Mouse (Mus musculus): ENCODE data around the gene Uap1l1.

DNA sequence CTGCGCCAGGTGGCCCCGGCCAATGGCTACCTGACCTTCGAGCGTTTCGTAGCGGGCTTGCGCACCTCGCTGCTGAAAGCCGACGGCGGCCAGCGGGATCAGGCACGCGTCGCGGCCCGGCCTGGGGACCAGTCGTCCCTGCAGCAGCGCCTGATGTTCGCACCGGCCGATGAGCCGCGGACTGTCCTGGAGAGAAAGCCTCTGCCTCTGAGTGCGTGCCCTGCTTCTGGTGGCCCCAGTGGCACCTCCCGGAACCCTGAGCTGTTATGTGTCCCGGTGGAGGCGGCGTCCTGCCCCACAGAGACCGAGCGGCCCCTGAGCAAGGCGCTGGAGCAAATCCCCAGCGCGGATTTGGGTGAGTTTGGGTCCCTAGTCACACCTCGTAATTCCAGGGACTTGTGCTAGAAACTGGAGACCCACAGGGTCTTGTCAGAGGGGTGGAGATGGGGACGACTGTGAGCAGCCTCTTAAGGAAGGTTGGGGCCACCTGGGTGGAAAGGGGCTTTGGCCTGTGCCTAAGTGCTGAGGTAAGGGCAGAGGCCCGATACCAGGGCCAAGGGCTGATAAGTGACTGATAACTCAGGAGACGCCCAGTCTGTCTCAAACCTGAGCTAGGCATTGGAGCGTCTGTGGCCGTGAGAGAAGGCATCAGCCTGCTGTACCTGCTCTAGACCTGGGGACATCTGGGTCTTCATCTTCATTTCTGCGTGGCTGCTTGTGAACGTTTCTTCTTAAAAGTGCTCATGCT is 7.3 kb upstream of the Uap1l1 start:
- TF ChIP-seq EP300 (IDR thresholded peaks at IDR 0.05) (no peak), CTCF (IDR thresholded peaks at IDR 0.05) (no peak)

All from lung, postnatal 0 days (tissue).